Mouse (Mus musculus): Measurements from ENCODE around the gene Impdh1. TPM values are rescaled to one million over a fixed set of nuclear protein-coding genes. Genes with fewer than 3 reads are reported as not detected.
"Not testable (repeated sequence)": the region's sequence is repeated elsewhere in the genome, so short reads cannot be mapped to it uniquely, and the experiment has no call there.

Impdh1 gene
- total and polyA plus RNA-seq, 2 experiments from 2014 or later, result 37.8 to 64.4 TPM

DNA sequence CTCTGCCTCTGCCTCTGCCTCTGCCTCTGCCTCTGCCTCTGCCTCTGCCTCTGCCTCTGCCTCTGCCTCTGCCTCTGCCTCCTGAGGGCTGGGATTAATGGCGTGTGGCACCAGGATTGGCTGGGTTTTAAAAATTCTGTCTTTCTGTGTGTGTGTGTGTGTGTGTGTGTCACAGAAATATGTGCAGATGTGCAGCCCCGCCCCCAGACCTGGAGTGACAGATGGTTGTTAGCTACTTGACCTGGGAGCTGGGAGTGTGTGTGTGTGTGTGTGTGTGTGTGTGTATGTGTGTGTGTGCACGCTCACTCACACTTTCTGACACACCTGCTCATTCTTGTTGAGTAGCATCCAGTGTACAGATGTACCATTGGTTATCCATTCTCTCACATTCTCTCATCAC lies 17.5 kb upstream of the Impdh1 start:
- Histone ChIP-seq H3K27ac (no peak overlapping the region), H3K4me1 (ENCODE audit: insufficient read depth, low read length) (no peaks in the 10 kb centered on the region), H3K9ac (replicated peaks; ENCODE audit: low read length) (no peak overlapping the region), H3K4me2 (ENCODE audit: low read depth, low read length) (no peak overlapping the region), H3K27me3 (ENCODE audit: insufficient read depth, low read length) (no peaks in the 10 kb centered on the region), H3K4me3 (ENCODE audit: low read length) (no peak overlapping the region), H3K9me3 (ENCODE audit: low read length) (no peaks in the 10 kb centered on the region), H3K36me3 (ENCODE audit: insufficient read depth, low read length) (no peaks in the 10 kb centered on the region)
- DNase-seq (ENCODE audit: low spot score), result no peak
- no peak for TF ChIP-seq CTCF (IDR thresholded peaks at IDR 0.05; ENCODE audit: low read depth)
- WGBS, result 76% methylated on average over 3 of the region's 3 CpGs
- ATAC-seq, result no peak

DNA sequence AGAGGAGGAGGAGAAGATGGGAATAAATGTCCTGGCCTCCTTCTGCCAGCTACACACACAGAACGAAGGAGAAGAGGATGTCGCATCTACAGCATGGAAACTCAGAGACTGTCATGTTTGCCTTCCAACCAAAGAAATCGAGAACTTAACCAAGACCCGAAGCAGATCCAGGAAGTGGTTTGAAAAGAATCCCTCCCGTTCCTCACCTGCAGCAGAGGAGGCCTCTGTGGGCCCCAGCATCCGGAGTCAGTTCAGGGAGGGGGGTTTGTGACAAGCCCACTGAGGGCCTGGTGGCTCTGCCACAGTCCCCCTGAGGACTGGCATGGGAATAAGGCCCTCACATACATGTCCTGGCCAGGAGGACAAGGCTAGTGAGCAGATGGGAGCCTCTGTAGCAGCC lies 16.2 kb upstream of the Impdh1 start:
- Histone ChIP-seq H3K4me1 (ENCODE audit: insufficient read depth, low read length) (no peaks in the 10 kb centered on the region), H3K9ac (replicated peaks; ENCODE audit: low read length) (no peak overlapping the region), H3K36me3 (ENCODE audit: insufficient read depth, low read length) (no peaks in the 10 kb centered on the region), H3K4me2 (ENCODE audit: low read depth, low read length) (no peak overlapping the region), H3K4me3 (ENCODE audit: low read length) (no peak overlapping the region), H3K27ac (no peak overlapping the region), H3K27me3 (ENCODE audit: insufficient read depth, low read length) (no peaks in the 10 kb centered on the region), H3K9me3 (ENCODE audit: low read length) (no peaks in the 10 kb centered on the region)
- no peak for ATAC-seq
- 82% methylated on average over 6 of the region's 6 CpGs for WGBS
- no peak for DNase-seq (ENCODE audit: low spot score)
- TF ChIP-seq CTCF (IDR thresholded peaks at IDR 0.05; ENCODE audit: low read depth), result no peak

DNA sequence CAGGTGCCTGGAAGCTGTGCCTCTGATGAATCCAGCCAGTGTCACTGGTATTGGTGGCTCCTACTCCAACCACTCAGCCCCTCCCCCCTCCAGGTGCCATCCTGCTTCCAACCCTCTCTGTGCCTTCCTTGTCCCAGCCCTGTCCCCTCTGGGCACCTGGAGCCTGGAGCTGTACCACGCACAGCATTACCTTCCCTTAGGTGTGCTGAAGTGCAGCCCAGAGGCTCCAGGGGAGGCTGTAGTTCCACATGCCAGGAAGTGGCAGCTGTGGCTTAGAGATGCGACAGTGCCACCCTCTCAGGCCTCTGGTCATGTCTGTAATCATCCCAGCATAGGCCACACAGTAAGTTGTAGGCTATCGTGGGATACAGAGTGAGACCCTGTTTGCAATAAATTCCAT lies 15.6 kb upstream of the Impdh1 start:
- no peak overlapping the region for H3K4me3 ChIP-seq (ENCODE audit: low read length)
- no peak for TF ChIP-seq CTCF (IDR thresholded peaks at IDR 0.05; ENCODE audit: low read depth)
- no peaks in the 10 kb centered on the region for H3K9me3 ChIP-seq (ENCODE audit: low read length)
- H3K9ac ChIP-seq (replicated peaks; ENCODE audit: low read length), result no peak overlapping the region
- H3K4me1 ChIP-seq (ENCODE audit: insufficient read depth, low read length), result no peaks in the 10 kb centered on the region
- no peaks in the 10 kb centered on the region for H3K27me3 ChIP-seq (ENCODE audit: insufficient read depth, low read length)
- H3K27ac ChIP-seq, result no peak overlapping the region
- ATAC-seq (no peak), DNase-seq (ENCODE audit: low spot score) (no peak)
- H3K4me2 ChIP-seq (ENCODE audit: low read depth, low read length), result no peak overlapping the region
- no peaks in the 10 kb centered on the region for H3K36me3 ChIP-seq (ENCODE audit: insufficient read depth, low read length)
- WGBS, result 72% methylated on average over 3 of the region's 3 CpGs

DNA sequence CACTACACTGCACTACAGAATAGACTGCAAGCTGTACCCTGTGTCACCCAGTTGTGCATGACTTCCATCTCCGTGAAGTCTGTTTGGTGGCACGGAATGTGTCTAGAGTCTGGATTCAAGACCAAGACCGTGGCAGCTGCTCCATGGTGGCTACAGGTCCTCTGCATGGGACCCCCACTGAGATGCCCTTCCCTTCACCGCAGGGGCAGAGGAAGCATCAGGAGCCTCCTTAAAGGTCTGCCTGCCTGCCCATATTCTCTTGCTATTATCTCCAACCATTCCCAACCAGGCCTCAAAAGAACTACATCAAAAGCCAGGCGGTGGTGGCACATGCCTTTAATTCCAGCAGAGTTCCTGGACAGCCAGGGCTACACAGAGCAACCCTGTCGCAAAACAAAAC lies 14.2 kb upstream of the Impdh1 start:
- Histone ChIP-seq H3K27me3 (ENCODE audit: insufficient read depth, low read length) (no peaks in the 10 kb centered on the region), H3K4me1 (ENCODE audit: insufficient read depth, low read length) (no peaks in the 10 kb centered on the region), H3K9me3 (ENCODE audit: low read length) (no peaks in the 10 kb centered on the region), H3K4me2 (ENCODE audit: low read depth, low read length) (no peak overlapping the region), H3K4me3 (ENCODE audit: low read length) (no peak overlapping the region), H3K27ac (no peak overlapping the region), H3K36me3 (ENCODE audit: insufficient read depth, low read length) (no peaks in the 10 kb centered on the region), H3K9ac (replicated peaks; ENCODE audit: low read length) (no peak overlapping the region)
- TF ChIP-seq CTCF (IDR thresholded peaks at IDR 0.05; ENCODE audit: low read depth), result no peak
- ATAC-seq (no peak), DNase-seq (ENCODE audit: low spot score) (no peak)
- WGBS, result 58% methylated on average over 6 of the region's 6 CpGs

DNA sequence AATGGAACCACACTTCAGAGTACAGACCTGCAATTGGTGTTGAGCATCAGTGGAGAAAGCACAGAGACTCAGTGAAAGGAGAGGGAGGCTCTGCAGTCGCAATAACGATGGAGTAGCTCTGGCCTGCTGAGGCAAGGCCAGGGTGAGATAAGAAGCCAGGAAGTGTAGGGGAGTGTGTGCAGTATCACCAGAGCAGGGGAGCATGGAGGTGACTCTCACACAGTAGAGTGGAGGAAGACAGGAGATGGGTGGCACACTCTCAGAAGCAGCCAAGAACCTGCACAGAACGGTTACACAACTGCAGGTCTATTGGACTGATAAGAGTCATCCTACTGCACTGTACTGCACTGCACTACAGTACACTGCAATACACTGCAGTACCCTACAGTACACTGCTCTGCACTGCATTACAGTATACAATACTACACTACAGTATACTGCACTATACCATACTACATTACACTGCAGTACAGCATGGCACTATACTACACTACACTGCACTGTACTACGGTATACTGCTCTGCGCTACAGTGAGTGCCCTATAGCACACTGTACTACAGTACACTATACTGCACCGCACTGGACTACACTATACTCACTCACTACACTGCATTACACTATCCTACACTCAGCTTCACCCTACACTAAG lies 13.2 kb upstream of the Impdh1 start:
- DNase-seq (ENCODE audit: low spot score), result no peak
- no peaks in the 10 kb centered on the region for H3K36me3 ChIP-seq (ENCODE audit: insufficient read depth, low read length)
- no peak for TF ChIP-seq CTCF (IDR thresholded peaks at IDR 0.05; ENCODE audit: low read depth)
- no peak overlapping the region for H3K27ac ChIP-seq
- 90% methylated on average over 6 of the region's 6 CpGs for WGBS
- H3K4me2 ChIP-seq (ENCODE audit: low read depth, low read length), result no peak overlapping the region
- no peak overlapping the region for H3K4me3 ChIP-seq (ENCODE audit: low read length)
- peak; percentile 70 for ATAC-seq
- no peaks in the 10 kb centered on the region for H3K27me3 ChIP-seq (ENCODE audit: insufficient read depth, low read length)
- no peaks in the 10 kb centered on the region for H3K4me1 ChIP-seq (ENCODE audit: insufficient read depth, low read length)
- no peaks in the 10 kb centered on the region for H3K9me3 ChIP-seq (ENCODE audit: low read length)
- H3K9ac ChIP-seq (replicated peaks; ENCODE audit: low read length), result no peak overlapping the region

DNA sequence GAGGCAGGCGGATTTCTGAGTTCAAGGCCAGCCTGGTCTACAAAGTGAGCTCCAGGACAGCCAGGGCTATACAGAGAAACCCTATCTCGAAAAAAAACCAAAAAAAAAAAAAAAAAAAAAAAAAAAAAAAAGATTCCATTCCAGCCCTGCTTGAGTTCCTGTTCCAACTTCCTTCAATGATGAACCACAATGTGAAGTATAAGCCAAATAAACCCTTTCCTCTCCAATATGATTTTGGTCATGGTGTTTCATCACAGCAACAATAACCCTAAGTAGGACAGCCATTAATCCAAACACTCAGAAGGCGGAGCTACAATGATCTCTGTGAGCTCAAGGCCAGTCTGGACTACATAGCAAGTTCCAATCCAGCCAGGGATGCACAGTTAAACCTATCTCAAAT lies 1.6 kb upstream of the Impdh1 start:
- H3K27me3 ChIP-seq (ENCODE audit: insufficient read depth, low read length); ATAC-seq; H3K4me2 ChIP-seq (ENCODE audit: low read depth, low read length); H3K36me3 ChIP-seq (ENCODE audit: insufficient read depth, low read length); H3K27ac ChIP-seq; H3K9me3 ChIP-seq (ENCODE audit: low read length); H3K4me3 ChIP-seq (ENCODE audit: low read length); H3K9ac ChIP-seq (replicated peaks; ENCODE audit: low read length); H3K4me1 ChIP-seq (ENCODE audit: insufficient read depth, low read length); DNase-seq (ENCODE audit: low spot score): not testable (repeated sequence)
- WGBS, result 97% methylated on average over 2 of the region's 3 CpGs

DNA sequence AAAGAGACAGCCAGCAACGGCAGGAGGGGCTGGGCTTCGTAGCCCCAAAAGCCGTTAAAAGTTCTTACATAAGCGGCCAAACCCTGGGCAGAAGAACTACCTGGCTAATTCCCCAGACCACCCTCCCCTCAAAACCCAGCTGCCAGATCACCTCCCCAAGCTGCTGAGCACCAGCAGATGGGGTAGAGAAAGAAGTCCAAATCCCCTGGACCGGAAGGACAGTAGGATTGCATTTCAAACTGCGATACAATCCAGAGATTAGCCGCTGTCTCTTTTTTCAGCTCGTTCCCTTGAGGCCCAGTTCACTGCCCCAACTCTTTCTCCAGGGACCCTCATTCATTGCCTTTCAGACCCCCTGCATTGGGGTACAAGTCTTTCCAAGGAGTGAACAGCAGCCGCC lies 983 bp downstream of the Impdh1 start:
- Histone ChIP-seq H3K4me3 (ENCODE audit: low read length) (peak overlapping the region; percentile 74), H3K27me3 (ENCODE audit: insufficient read depth, low read length) (no peaks in the 10 kb centered on the region), H3K4me2 (ENCODE audit: low read depth, low read length) (peak overlapping the region; percentile 97), H3K4me1 (ENCODE audit: insufficient read depth, low read length) (peaks cover 13% of the 10 kb centered on the region), H3K9ac (replicated peaks; ENCODE audit: low read length) (peak overlapping the region; percentile 67), H3K36me3 (ENCODE audit: insufficient read depth, low read length) (no peaks in the 10 kb centered on the region), H3K9me3 (ENCODE audit: low read length) (no peaks in the 10 kb centered on the region), H3K27ac (peak overlapping the region; percentile 68; the same call in 1 of the 2 replicates)
- no peak for DNase-seq (ENCODE audit: low spot score)
- ATAC-seq, result no peak
- no peak for TF ChIP-seq CTCF (IDR thresholded peaks at IDR 0.05; ENCODE audit: low read depth)
- WGBS, result 11% methylated on average over 9 of the region's 9 CpGs

Measured in hindbrain, postnatal 0 days (tissue).